Mouse (Mus musculus): Measurements from ENCODE around the gene Zfp184. TPM values are rescaled to one million over a fixed set of nuclear protein-coding genes. Genes with fewer than 3 reads are reported as not detected.

Gene Zfp184
- not detected in 2 replicates for polyA plus RNA-seq (2012; ENCODE audit: low replicate concordance)

GRCm38 (mm10) chr13:21944926-21945740 is at the start of gene Zfp184:
Gene Zfp184, plus strand, starts transcription at chr13:21945094.

GRCm38 (mm10) chr13:21980981-21981802 is 36.3 kb downstream of the Zfp184 start, which contains the start of gene Pom121l2:
Gene Pom121l2, plus strand, starts transcription at chr13:21981194.

GRCm38 (mm10) chr13:22009642-22010041 is 64.7 kb downstream of the Zfp184 start, which contains the start of gene Prss16:
Gene Prss16, minus strand, starts transcription at chr13:22009742.

Other genes with a start within 250 kb of the Zfp184 start
- gene Olfr1359, start 247.0 kb upstream of the Zfp184 start, polyA plus RNA-seq (2012; ENCODE audit: low replicate concordance) = not detected in 2 replicates
- gene Hist1h2bl, start 229.0 kb upstream of the Zfp184 start, polyA plus RNA-seq (2012; ENCODE audit: low replicate concordance) = 5.9 and 13.2 TPM in 2 replicates
- 24.1 and 37.8 TPM in 2 replicates for gene Hist1h2ai, start 228.7 kb upstream of the Zfp184 start, polyA plus RNA-seq (2012; ENCODE audit: low replicate concordance)
- 93.1 and 144 TPM in 2 replicates for gene Hist1h3h, start 227.4 kb upstream of the Zfp184 start, polyA plus RNA-seq (2012; ENCODE audit: low replicate concordance)
- 3.5 and 3.9 TPM in 2 replicates for gene Hist1h2bm, start 223.1 kb upstream of the Zfp184 start, polyA plus RNA-seq (2012; ENCODE audit: low replicate concordance)
- 6.0 and 8.5 TPM in 2 replicates for gene Hist1h4j, start 210.0 kb upstream of the Zfp184 start, polyA plus RNA-seq (2012; ENCODE audit: low replicate concordance)
- 44.9 and 90.4 TPM in 2 replicates for gene Hist1h4k, start 194.6 kb upstream of the Zfp184 start, polyA plus RNA-seq (2012; ENCODE audit: low replicate concordance)
- gene Hist1h2ak, start 191.3 kb upstream of the Zfp184 start, polyA plus RNA-seq (2012; ENCODE audit: low replicate concordance) = 161 and 169 TPM in 2 replicates
- gene Hist1h2bn, start 191.0 kb upstream of the Zfp184 start, polyA plus RNA-seq (2012; ENCODE audit: low replicate concordance) = 5.3 and 11.0 TPM in 2 replicates
- 3.5 and 3.7 TPM in 2 replicates for gene Hist1h1b, start 164.5 kb upstream of the Zfp184 start, polyA plus RNA-seq (2012; ENCODE audit: low replicate concordance)
- gene Hist1h3i, start 161.7 kb upstream of the Zfp184 start, polyA plus RNA-seq (2012; ENCODE audit: low replicate concordance) = 8.4 and 51.9 TPM in 2 replicates
- 52.7 and 74.5 TPM in 2 replicates for gene Hist1h2an, start 157.9 kb upstream of the Zfp184 start, polyA plus RNA-seq (2012; ENCODE audit: low replicate concordance)
- gene Hist1h2bp, start 157.6 kb upstream of the Zfp184 start, polyA plus RNA-seq (2012; ENCODE audit: low replicate concordance) = 3.2 and 6.2 TPM in 2 replicates
- gene Hist1h2bq, start 134.9 kb upstream of the Zfp184 start, polyA plus RNA-seq (2012; ENCODE audit: low replicate concordance) = 6.5 and 15.6 TPM in 2 replicates
- 23,509 and 33,455 TPM in 2 replicates for gene Hist1h2ao, start 134.6 kb upstream of the Zfp184 start, polyA plus RNA-seq (2012; ENCODE audit: low replicate concordance)
- 65.5 and 70.3 TPM in 2 replicates for gene Hist1h4m, start 133.3 kb upstream of the Zfp184 start, polyA plus RNA-seq (2012; ENCODE audit: low replicate concordance)
- gene Hist1h4n, start 112.9 kb upstream of the Zfp184 start, polyA plus RNA-seq (2012; ENCODE audit: low replicate concordance) = 2.9 and 3.1 TPM in 2 replicates
- 6,280 and 19,065 TPM in 2 replicates for gene Hist1h2ap, start 111.6 kb upstream of the Zfp184 start, polyA plus RNA-seq (2012; ENCODE audit: low replicate concordance)
- 6.3 and 15.4 TPM in 2 replicates for gene Hist1h2br, start 111.4 kb upstream of the Zfp184 start, polyA plus RNA-seq (2012; ENCODE audit: low replicate concordance)
- gene Pom121l2, start 36.1 kb downstream of the Zfp184 start, polyA plus RNA-seq (2012; ENCODE audit: low replicate concordance) = not detected in 2 replicates
- 0.07 TPM in 1 of 2 replicates, not detected in the other for gene Prss16, start 64.6 kb downstream of the Zfp184 start, polyA plus RNA-seq (2012; ENCODE audit: low replicate concordance)
- 5.0 and 29.7 TPM in 2 replicates for gene Hist1h2ah, start 90.5 kb downstream of the Zfp184 start, polyA plus RNA-seq (2012; ENCODE audit: low replicate concordance)
- 7.6 and 12.2 TPM in 2 replicates for gene Hist1h2bk, start 90.8 kb downstream of the Zfp184 start, polyA plus RNA-seq (2012; ENCODE audit: low replicate concordance)
- 26.0 and 32.7 TPM in 2 replicates for gene Hist1h4i, start 96.3 kb downstream of the Zfp184 start, polyA plus RNA-seq (2012; ENCODE audit: low replicate concordance)
- gene Hist1h2ag, start 97.8 kb downstream of the Zfp184 start, polyA plus RNA-seq (2012; ENCODE audit: low replicate concordance) = 21.1 and 21.8 TPM in 2 replicates
- 10.3 and 18.2 TPM in 2 replicates for gene Hist1h2bj, start 98.1 kb downstream of the Zfp184 start, polyA plus RNA-seq (2012; ENCODE audit: low replicate concordance)
- gene Vmn1r188, start 139.3 kb downstream of the Zfp184 start, polyA plus RNA-seq (2012; ENCODE audit: low replicate concordance) = not detected in 2 replicates
- gene Vmn1r189, start 160.7 kb downstream of the Zfp184 start, polyA plus RNA-seq (2012; ENCODE audit: low replicate concordance) = not detected in 2 replicates
- not detected in 2 replicates for gene Vmn1r191, start 238.9 kb downstream of the Zfp184 start, polyA plus RNA-seq (2012; ENCODE audit: low replicate concordance)
- gene Vmn1r192, start 246.0 kb downstream of the Zfp184 start, polyA plus RNA-seq (2012; ENCODE audit: low replicate concordance) = not detected in 2 replicates